Mouse (Mus musculus) heart, postnatal 10 days (tissue): ENCODE data around the gene Myo1h. TPM values are rescaled to one million over a fixed set of nuclear protein-coding genes. Genes with fewer than 3 reads are reported as not detected.

Experiments used
- DNase-seq, 2 experiments: peaks; one replicate each; pipeline ENCODE4 v3.0.0; 2021
- intact Hi-C: fragments of 180-260 bp; cut with DNase I; formaldehyde crosslinking; loops from one replicate; pipeline ENCODE4 v1.15.1; 2025
- total RNA-seq, 2 experiments: library from RNA; stranded (reverse); gene quantifications; 2 replicates each; pipeline ENCODE4 v1.2.3; 2021

Gene Myo1h
- total RNA-seq, 2 experiments from 2014 or later: 0.29 TPM; not detected in 1

DNA sequence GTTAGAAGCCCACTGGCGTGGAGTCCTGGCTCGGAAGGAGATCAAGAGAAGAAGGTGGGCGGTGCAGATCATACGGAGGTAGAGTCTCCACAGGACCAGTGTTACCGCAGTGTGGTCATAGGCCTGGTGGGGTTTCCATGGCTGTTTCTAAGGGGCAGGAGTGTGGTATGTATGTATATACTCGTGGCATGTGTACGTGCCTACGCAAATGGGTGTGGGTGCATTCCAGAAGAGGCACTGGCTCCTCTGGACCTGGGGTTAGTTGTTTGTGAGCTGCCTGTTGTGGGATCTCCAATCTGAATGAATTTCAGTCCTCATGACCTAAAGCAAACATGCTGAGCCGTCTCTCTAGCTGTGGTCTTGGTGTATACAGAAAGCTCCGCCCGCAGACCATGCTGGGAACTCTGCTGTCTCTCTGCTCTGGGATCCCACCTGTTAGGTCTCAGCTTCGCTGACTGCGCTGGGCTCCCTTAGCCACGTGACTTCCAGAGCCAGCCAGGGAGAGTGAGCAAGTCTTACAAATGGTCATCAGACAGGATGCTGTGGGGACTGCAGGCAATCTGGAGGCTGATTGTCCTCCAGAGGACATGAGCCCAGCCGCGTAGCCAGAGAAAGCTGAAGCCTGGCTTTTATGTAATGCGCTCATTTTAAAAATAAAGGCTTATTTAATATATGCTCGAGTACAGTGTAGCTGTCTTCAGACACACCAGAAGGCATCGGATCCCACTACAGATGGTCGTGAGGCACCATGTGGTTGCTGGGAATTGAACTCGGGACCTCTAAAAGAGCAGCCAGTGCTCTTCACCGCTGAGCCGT, 68.2 kb downstream of the Myo1h start:
- intact Hi-C loops: loop anchor here (1.0 to 2.0 kb wide), 2 partner anchors 23 to 42 kb away; partner anchors contain the start of genes Kctd10 and Ube3b
- DNase-seq: peak; percentile 53 to 55

DNA sequence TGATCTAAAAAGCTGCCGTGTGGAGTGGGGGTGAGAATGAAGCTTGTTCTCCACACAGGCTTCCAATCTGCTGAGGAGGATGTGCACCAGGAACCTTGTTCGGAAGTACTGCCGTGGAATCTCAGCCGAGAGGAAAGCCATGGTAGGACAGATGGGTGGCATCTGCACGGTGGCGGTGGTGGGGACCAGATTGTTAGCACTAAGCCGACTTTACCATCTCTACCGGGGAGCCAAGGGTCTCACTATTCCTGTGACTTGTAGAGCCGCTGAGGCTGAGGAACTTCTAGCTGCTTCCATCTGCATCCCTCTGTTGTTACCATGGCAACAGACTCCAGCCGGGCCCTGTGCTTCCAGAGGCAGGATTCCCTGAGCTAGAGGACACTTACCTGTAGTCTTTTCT, 69.9 kb downstream of the Myo1h start:
- no peak for DNase-seq
- intact Hi-C loops: no loop called here

DNA sequence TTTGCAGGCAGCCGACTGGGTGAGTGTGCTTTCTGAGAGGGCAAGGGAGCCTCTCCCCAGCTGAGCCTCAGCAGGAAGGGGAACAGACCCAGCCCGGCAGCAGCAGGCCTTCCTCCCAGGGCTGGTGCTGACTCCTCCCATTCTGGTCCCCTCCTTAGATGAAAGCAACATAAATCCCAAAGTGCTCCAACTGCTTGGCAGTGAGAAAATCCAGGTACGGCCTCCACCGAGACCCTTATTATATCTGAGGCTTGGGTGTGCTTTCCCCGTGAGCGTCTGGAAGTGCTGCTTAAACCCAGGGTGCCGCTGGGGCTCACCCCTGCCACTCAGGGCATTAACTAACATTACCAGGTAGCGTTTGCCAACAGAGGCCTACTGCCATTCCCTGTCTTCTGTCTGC, 70.6 kb downstream of the Myo1h start:
- intact Hi-C loops: no loop called here
- DNase-seq: no peak

DNA sequence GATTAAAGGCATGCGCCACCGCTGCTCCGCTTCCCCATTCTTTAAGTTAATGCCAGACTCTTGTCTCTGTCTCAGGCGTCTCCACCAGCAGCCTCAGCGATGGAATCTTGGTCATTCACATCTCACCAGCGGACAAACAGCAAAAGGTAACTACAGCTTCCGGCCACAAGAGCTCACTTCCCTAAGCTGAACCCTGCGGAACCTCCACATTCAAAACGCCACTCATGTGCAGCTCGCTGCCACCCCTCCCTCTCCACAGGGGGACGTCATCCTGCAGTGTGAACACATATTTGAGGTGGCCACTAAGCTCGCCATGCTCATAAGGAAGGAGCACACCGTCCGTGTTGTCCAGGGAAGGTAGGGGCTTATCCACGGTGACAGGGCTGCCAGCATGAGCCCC, 72.0 kb downstream of the Myo1h start:
- intact Hi-C loops: loop anchor here (10.0 kb wide), 1 partner anchor 1486 kb away; no protein-coding TSS in a partner anchor
- DNase-seq: no peak

DNA sequence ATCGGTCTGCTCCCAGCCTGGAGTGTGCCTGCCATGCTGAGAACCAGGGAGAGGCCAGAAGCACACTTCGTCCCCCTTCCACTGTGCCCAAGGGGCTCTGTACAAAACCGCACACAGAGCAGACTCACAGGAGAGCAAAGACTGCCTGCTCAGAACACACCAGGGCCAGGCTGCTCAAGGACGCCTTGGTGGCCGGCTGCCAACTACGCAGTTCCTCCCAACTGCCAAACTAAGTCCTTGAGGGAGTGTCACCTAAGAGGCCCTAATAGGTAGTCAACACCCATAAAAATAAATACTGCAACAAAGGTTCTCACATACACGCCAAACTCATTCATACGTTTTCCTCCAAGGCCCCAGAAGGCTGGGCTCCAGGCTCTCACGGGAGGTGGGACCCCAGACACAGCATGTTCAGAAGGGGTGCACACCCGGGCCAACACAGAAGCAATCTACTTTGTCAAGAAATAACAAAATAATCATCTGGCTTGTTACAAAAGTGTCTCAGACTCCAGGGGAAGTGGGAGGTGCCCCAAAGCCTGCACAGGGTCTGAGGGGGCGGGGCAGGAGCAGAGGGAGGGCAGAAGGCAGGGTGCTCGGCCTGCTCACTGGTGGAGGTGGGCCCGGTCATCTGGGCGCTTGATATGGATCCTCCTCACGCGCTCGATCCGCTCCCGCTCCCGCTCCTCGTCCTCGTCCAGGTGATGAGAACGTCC, 76.2 kb downstream of the Myo1h start:
- intact Hi-C loops: loop anchor here (10.0 kb wide), 1 partner anchor 1490 kb away; no protein-coding TSS in a partner anchor
- peak in 1 of 2 experiments; percentile 32 for DNase-seq

DNA sequence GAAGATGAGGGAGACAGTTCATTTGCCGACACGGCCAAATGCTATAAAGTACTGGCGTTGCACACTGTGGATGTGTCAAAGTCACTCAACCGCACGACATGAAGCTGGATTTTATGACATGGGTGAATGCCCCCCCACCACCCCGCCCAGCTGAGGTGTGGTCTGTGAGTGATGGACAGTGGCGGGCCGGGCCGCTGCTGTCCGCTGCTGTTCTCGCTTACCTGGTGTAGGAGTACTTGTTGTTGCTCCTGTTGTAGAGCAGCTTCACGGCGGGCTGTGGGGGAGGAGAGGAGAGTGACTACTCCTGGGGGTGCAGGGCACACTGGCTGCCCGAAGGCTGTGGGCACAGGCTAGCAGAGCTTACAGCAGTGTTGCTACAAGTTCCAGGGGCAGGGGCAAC, 79.2 kb downstream of the Myo1h start:
- intact Hi-C loops: loop anchor here (10.0 kb wide), 1 partner anchor 1493 kb away; no protein-coding TSS in a partner anchor
- no peak for DNase-seq

DNA sequence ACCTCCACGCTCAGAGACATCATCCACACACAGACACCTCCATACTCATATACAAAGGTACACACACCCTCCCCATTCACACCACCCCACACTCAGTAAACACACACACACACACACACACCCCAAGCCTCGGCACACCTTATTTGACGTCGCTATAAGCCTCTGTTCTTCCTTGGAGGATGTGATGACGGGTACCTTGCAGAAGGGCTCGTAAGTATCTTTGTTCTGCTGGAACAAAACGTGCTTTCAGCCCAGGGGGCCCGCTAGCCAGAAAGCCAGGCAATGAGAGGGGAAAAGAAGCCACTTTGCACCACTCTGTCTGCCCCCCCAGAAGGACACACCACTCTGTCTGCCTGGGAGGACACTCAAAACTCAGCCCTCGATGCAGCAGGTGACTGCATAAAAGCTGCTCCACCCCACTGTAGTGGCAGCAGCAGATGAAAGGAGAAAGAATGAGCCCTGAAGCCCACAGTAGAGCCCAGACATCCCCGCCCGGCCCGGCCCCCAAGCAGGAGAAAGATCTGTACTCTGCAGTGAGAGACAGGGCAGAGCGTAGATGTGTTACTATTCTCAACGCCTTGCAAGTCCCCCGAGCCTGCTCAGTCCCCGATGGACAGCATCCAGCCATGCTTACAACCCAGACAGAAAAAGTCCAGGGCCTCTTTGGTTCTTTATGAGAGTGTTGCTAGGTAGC, 80.0 kb downstream of the Myo1h start:
- no peak for DNase-seq
- intact Hi-C loops: loop anchor here (10.0 kb wide), 1 partner anchor 1494 kb away; no protein-coding TSS in a partner anchor

DNA sequence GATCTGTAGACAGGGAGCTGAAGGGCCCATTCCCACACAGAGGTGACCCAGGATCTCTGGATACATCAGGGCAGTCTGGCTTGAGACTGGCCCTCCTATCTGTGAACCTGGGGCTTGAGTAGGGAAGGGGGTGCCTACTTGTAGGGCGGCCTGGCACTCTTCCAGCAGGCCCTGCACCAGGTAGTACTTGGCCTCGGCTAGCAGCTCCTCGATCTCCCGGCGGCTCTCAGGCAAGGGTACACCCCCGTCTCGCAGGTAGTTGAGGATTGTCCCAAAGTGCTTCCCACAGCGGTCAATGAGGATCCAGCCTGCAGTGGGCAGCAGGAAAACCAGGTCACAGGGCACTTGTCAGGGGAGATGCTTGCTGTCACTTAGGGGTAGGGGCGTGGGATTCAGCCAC, 81.0 kb downstream of the Myo1h start:
- DNase-seq: no peak
- intact Hi-C loops: loop anchor here (10.0 kb wide), 1 partner anchor 1495 kb away; no protein-coding TSS in a partner anchor

DNA sequence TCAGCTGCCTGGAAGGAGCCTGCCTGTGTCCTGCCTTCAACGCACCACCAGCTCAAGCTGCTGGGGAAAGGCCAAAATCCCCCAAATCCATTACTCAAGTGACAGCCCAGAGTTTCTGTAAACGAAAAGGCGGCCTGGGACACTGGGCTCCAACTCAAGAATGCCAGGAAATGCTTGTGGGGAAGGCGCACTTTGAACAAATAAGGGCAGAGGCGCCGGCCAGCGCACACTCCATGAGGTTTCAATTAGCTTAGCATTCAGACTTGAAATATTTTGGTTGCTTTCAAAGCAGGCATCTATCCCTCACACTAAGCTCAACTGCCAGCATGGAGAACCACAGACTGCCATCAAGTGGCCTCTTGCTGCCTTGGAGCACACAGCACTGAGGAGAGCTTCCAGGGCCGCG, 81.4 kb downstream of the Myo1h start:
- DNase-seq: peak; percentile 79 to 82
- intact Hi-C loops: no loop called here

DNA sequence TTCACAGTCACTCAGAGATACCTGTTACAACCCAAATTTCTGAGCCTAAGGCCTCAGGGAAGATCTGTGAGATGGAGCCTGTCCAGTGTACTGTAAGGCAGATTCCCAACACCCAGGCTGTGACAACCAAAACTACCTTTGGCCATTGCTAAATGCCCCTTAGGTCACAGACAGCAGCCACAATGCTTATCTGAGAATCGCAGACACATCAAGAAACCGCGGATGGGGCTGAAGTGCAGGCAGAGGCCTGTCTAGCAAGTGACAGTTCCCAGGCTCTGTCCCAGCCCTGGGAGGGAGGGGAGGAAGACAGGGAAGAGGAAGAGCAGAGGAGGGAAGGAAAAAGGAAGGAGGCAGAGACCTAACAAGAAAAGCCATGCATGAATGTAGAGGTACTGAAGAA, 82.4 kb downstream of the Myo1h start:
- intact Hi-C loops: no loop called here
- DNase-seq: peak in 1 of 2 experiments; percentile 19

DNA sequence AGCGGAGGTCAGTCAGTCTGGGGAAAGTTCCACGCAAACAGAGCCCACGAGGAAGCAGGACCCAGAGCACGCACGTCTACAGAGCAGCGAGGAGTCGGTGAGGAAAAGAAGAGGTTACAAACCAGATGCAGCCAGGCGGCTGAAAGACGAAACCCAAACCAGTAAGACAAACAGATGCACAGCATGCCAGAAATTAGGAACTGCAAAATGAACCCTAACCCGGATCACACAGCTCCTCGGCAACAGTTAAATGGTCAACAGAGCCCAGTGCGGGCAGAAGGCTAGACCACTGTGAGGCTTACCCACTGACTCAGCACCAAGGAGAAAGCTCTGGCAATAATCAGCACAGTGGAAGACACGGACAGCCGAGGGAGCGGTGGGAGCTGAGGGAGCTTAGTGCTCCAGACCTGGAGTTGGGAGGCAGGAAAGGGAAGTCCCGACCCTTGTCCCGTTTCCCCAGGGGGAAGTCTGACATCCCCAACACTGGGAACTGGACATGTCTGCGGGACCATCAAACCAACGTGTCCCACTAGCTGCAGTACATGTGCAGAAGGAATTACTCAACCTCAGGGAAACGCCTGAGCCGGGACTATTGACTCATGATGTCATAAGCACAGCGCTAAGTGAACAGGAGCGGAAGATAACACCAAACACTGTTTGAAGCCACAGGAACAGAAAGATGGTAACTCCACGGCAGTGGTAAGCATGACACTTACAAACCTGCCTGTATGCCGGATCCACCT, 82.9 kb downstream of the Myo1h start:
- DNase-seq: peak; percentile 36 to 42
- intact Hi-C loops: no loop called here

DNA sequence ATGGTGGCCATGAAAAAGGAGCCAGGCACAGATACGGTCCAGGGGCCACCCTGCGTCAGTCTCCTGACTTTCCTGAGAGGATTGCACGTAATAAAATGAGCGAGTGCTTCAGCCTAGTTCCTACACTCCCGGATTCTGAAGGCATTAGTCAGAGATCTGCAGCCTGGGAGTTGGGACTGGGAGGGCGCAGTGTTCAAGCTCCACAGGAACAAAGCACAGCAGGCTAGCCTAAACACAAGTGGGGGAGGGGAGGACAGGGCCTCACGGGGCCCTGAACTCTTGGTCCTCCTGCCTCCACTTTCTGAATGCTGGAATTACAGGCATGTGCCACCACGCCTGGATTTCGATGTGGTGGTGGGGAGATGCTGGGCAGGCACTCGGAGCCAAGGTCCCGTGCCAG, 83.6 kb downstream of the Myo1h start:
- intact Hi-C loops: no loop called here
- DNase-seq: no peak

DNA sequence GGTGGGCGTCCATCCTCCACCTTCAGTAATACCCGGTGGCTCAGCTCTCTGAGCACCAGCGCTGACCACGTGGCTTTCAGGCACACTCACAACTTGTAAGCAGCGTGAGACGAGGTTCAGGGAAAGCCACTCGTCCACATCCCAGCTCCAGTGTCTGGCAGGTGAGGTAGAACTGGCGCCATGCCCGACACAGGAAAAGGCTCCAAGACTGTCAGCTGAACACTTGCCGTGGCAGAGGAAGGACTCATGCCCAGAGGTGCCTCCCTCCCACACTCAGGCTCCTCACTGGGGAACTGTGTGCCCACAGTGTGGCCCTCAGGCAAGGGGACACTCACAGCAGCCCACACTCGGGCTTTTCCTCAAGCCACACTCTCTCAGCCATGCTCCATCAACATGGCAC, 84.2 kb downstream of the Myo1h start:
- peak in 1 of 2 experiments; percentile 47 for DNase-seq
- intact Hi-C loops: no loop called here

DNA sequence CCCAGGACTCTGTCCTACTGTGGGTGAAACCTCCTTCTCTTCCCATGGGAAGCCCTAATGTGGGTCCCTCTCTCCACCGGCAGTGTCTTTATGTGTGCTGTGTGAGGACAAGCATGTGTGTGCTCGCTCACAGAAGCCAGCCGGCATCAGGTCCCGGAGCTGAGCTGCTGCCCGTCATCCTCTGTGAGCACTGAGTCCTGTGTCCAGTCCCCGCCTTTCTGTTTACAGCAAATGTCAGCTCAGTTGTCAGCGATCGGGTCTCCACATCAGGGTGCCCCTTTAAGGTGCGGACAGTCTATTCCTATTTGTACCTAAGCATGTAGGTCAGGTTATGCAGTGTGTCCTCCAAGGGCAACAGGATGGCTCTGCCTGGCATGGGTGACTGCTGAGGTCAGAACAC, 84.6 kb downstream of the Myo1h start:
- intact Hi-C loops: no loop called here
- DNase-seq: no peak

DNA sequence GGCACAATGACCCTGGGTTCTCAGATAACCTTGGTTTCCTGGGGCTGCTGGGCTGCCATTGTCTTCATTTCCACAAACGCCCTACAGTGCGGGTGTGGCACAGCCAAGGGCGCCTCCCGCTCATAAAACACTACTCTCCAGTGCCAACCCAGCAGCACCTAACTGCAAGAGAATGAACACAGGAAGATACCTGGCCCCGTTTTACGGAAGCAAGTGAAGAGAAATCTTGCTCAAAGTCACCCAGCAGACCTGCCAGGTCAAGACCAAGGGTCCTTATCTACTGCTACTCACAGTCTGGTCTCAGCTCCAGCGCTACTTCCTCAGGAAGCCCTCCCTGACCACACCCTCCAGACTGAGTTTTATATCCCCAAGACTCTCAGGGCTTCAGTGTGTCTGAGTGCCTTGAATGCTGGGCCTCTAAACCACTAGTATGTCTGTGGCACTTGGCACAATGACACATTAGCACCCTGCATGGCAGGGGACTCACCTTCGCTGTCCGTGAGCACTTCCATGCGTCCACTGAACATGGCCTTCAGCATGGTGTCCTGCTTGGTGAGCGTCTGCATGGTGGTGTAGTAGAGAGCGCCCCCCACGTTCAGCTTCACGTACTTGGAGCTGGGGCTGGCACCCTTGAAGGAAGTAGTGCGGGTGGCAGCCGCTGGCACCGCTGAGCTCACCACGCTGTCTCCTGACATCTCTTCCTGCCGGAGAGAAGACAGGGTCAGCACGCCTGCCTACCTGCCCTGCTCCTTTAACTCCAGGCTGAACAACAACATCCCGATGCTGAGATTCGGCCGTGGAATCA, 85.6 kb downstream of the Myo1h start:
- peak in 1 of 2 experiments; percentile 31 for DNase-seq
- intact Hi-C loops: loop anchor here (5.0 kb wide), 1 partner anchor 197 kb away; no protein-coding TSS in a partner anchor

DNA sequence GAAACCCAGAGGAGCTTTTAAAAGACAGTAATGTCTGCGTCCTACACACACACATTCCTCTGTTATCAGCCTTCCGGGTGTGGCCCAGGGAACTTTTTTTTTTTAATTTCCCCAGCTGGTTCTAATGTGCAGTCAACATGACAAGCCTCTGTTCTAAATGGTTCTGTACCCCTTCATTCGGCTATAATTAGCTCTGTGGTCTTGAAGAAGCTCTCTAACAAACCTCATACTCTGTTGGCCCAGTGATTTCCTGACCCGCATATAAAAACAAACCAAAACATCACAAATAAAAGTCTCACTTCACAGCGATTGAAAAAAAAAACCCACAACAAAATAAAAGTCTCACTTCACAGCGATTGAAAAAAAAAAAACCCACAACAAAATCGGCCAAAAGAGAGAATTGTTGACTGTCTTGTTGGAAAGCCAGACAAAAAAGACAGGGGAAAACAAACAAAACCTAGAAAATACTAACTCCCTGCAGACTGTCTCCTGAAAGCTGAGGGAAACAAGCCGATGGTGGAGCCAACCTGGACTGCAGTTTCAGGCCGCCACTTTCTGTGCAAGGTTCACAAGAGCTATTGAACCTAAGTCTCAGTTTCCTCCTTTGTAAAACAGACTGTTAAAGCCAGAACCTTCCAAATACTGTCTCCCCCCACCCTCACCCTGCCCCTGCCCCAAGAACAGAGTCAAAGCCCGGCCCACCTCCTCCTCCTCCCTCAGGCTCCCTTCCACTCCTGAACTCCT, 89.4 kb downstream of the Myo1h start:
- intact Hi-C loops: loop anchor here (5.0 kb wide), 1 partner anchor 201 kb away; no protein-coding TSS in a partner anchor
- DNase-seq: peak; percentile 31 to 42

DNA sequence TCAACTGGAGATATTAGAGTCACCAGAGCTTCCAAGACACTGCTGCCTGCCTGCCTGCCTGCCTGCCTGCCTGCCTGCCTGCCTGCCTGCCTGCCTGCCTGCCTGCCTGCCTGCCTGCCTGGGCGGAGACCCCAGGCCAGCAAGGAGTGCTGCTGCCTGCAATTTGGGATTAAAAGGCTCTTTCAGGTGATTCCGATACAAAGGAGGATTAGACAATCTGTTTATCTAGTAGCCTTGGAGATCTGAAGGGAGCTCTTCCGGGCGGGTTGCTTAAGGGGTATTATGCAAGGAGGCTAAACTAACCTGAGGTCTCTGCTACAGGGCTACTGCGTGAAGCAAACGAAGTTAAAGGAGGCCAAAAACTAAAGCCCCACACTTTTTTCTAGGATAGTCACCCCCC, 90.0 kb downstream of the Myo1h start:
- intact Hi-C loops: loop anchor here (5.0 kb wide), 1 partner anchor 202 kb away; no protein-coding TSS in a partner anchor

DNA sequence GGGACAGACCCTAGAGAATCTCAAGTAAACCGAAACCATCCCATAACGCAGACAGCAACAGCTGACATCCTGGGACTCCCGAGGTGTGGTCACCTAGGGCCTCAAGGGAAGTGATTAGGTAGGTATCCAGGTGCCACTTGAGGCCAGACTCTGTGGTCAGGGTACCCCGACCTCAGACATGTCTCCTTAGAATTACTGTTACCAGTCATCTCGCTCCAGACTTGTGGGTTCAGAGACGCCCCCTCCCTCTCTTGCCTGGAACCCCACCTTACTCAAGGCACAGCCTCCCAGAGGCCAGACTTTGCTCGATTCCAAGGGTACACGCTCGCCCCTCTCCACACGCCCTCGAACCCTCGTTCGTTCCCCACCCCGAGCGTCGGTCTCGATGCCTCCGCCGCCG, 90.8 kb downstream of the Myo1h start:
- intact Hi-C loops: loop anchor here (1.0 to 5.0 kb wide), 2 partner anchors 23 to 202 kb away; no protein-coding TSS in a partner anchor

More for the DNA sequence above, 90.0 kb downstream of the Myo1h start:
- DNase-seq: peak in 1 of 2 experiments; percentile 15

More for the DNA sequence above, 90.8 kb downstream of the Myo1h start:
- DNase-seq: peak in 1 of 2 experiments; percentile 15
